In genomic region chr11:60141285-60141608, GRCm38 (mm10) we compare ENCODE assay signal across 8 mouse cellular contexts. TPM values are rescaled to one million over a fixed set of nuclear protein-coding genes. Genes with fewer than 3 reads are reported as not detected.
DNase-seq lines count a peak whose midpoint lies in the region; ATAC-seq and TF ChIP-seq lines count a peak whose summit lies in the region.

No protein-coding gene starts in this region.

- no peak for DNase-seq in kidney, adult 2 months
- DNase-seq in cerebellum, adult 8-10 months = peak; percentile 30
- peak; percentile 46 for DNase-seq in midbrain, embryonic 14.5 days
- DNase-seq in left cerebral cortex, postnatal 36 days (ENCODE audit: low spot score in 2 of 2) = no peak
- DNase-seq in retina, postnatal 1 day = no peak
- no peak for DNase-seq in right cerebral cortex, postnatal 14 days

- H3K27me3 ChIP-seq in kidney, embryonic 14.5 days (ENCODE audit: control insufficient read depth, insufficient read depth, low read length) = no peaks in the 10 kb centered on the region
- H3K27me3 ChIP-seq in kidney, adult 2 months (replicated peaks; ENCODE audit: control insufficient read depth, insufficient read depth, low read length) = no peaks in the 10 kb centered on the region
- no peaks in the 10 kb centered on the region for H3K27me3 ChIP-seq in hindbrain, embryonic 13.5 days
- H3K27me3 ChIP-seq in midbrain, embryonic 14.5 days (ENCODE audit: control insufficient read depth, insufficient read depth, low read length) = no peaks in the 10 kb centered on the region

- H3K27ac ChIP-seq in kidney, embryonic 14.5 days (ENCODE audit: low read depth, low read length) = no peak overlapping the region
- no peak overlapping the region for H3K27ac ChIP-seq in kidney, adult 2 months (ENCODE audit: insufficient read depth, low read depth, low read length)
- H3K27ac ChIP-seq in hindbrain, embryonic 13.5 days = peak overlapping the region; percentile 97
- peak overlapping the region; percentile 96 for H3K27ac ChIP-seq in midbrain, embryonic 14.5 days (replicated peaks; ENCODE audit: low read depth, low read length)

- intact Hi-C loops in left cerebral cortex, postnatal 36 days (cut with DNase I) = loop anchor here (2.0 kb wide), 1 partner anchor 34 kb away; no protein-coding TSS in a partner anchor

- H3K4me3 ChIP-seq in kidney, embryonic 14.5 days (ENCODE audit: low read length) = peak overlapping the region; percentile 67
- H3K4me3 ChIP-seq in kidney, adult 2 months (ENCODE audit: insufficient read depth, low read depth, low read length) = no peak overlapping the region
- H3K4me3 ChIP-seq in hindbrain, embryonic 13.5 days = peak overlapping the region; percentile 75
- peak overlapping the region; percentile 67 for H3K4me3 ChIP-seq in midbrain, embryonic 14.5 days (replicated peaks; ENCODE audit: low read depth, low read length)

- 0 out of 2 replicates have a peak, but pooled peaks have one; percentile 6 for ATAC-seq in kidney, embryonic 14.5 days (ENCODE audit: low FRiP score, low TSS enrichment)
- ATAC-seq in hindbrain, embryonic 13.5 days (ENCODE audit: low FRiP score) = 0 out of 2 replicates have a peak, but pooled peaks have one; percentile 11
- ATAC-seq in midbrain, embryonic 14.5 days (ENCODE audit: low FRiP score, low TSS enrichment) = peak; percentile 40; the same call in 1 of the 2 replicates

- peaks cover 32% of the 10 kb centered on the region for H3K4me1 ChIP-seq in kidney, embryonic 14.5 days (ENCODE audit: control insufficient read depth, insufficient read depth, low read length)
- peaks cover 15% of the 10 kb centered on the region; the same call in 1 of the 2 replicates for H3K4me1 ChIP-seq in kidney, adult 2 months (ENCODE audit: control insufficient read depth, insufficient read depth, low read length)
- peaks cover 70% of the 10 kb centered on the region for H3K4me1 ChIP-seq in hindbrain, embryonic 13.5 days (replicated peaks)
- peaks cover 52% of the 10 kb centered on the region for H3K4me1 ChIP-seq in midbrain, embryonic 14.5 days (ENCODE audit: control insufficient read depth, insufficient read depth, low read length)

- H3K36me3 ChIP-seq in kidney, embryonic 14.5 days (ENCODE audit: control insufficient read depth, insufficient read depth, low read length) = peaks cover 26% of the 10 kb centered on the region; the same call in 1 of the 2 replicates
- no peaks in the 10 kb centered on the region for H3K36me3 ChIP-seq in kidney, adult 2 months (ENCODE audit: control insufficient read depth, insufficient read depth, low read length)
- peaks cover 15% of the 10 kb centered on the region for H3K36me3 ChIP-seq in hindbrain, embryonic 13.5 days
- peaks cover 24% of the 10 kb centered on the region for H3K36me3 ChIP-seq in midbrain, embryonic 14.5 days (ENCODE audit: control insufficient read depth, insufficient read depth, low read length)

- no peaks in the 10 kb centered on the region for H3K9me3 ChIP-seq in kidney, embryonic 14.5 days (ENCODE audit: control insufficient read depth, low read length)
- H3K9me3 ChIP-seq in hindbrain, embryonic 13.5 days = no peaks in the 10 kb centered on the region
- no peaks in the 10 kb centered on the region for H3K9me3 ChIP-seq in midbrain, embryonic 14.5 days (ENCODE audit: control insufficient read depth, low read length)

- peak overlapping the region; percentile 81; the same call in 1 of the 2 replicates for H3K9ac ChIP-seq in kidney, embryonic 14.5 days (ENCODE audit: low read depth, low read length)
- H3K9ac ChIP-seq in hindbrain, embryonic 13.5 days = peak overlapping the region; percentile 93
- H3K9ac ChIP-seq in midbrain, embryonic 14.5 days (replicated peaks; ENCODE audit: low read length) = peak overlapping the region; percentile 84

- no peak for TF ChIP-seq CTCF in kidney, adult 2 months (conservative IDR thresholded peaks at IDR 0.05; ENCODE audit: insufficient read depth, insufficient read length, low read depth, low read length)

- 16% methylated on average over 7 of the region's 7 CpGs for WGBS in kidney, embryonic 14.5 days
- WGBS in kidney, adult 2 months = 71% methylated on average over 7 of the region's 7 CpGs
- WGBS in hindbrain, embryonic 13.5 days = 5% methylated on average over 7 of the region's 7 CpGs
- WGBS in midbrain, embryonic 14.5 days = 3% methylated on average over 7 of the region's 7 CpGs

- peak overlapping the region; percentile 98 for H3K4me2 ChIP-seq in kidney, embryonic 14.5 days (replicated peaks; ENCODE audit: low read depth, low read length)
- H3K4me2 ChIP-seq in hindbrain, embryonic 13.5 days = peak overlapping the region; percentile 89
- peak overlapping the region; percentile 82 for H3K4me2 ChIP-seq in midbrain, embryonic 14.5 days (ENCODE audit: low read length)

- no peak for TF ChIP-seq POLR2A in kidney, adult 2 months (IDR thresholded peaks at IDR 0.05; ENCODE audit: low read depth, low read length)

RNA-seq across cellular contexts. Expression of gene Rai1, which starts 36.4 kb away (rescaled TPM):
- 29.1 and 34.4 TPM in 2 replicates for polyA plus RNA-seq in kidney, embryonic 14.5 days (2014; fragmentation: Nextera tagmentation; extraction: Ambion mirVana)
- 26.1 and 29.2 TPM in 2 replicates for polyA plus RNA-seq in kidney, adult 2 months (2012; rRNA removed)
- 32.6 and 32.7 TPM in 2 replicates for polyA plus RNA-seq in hindbrain, embryonic 13.5 days (2015; fragmentation: Nextera tagmentation; extraction: Ambion mirVana)
- 37.7 and 39.9 TPM in 2 replicates for polyA plus RNA-seq in midbrain, embryonic 14.5 days (2014; fragmentation: Nextera tagmentation; extraction: Ambion mirVana)
- total RNA-seq in left cerebral cortex, postnatal 36 days (2021) = 10 to 100 TPM; 57.3 to 73.4 TPM

Comparison
In these comparisons a context has a peak if more than half of its experiments do, and no peak if none do; other contexts are left out.
1. H3K27ac ChIP-seq: peak in hindbrain, embryonic 13.5 days (single experiment) and midbrain, embryonic 14.5 days (single experiment); none in kidney, embryonic 14.5 days (single experiment) and kidney, adult 2 months (single experiment).
2. DNase-seq: peak in cerebellum, adult 8-10 months (single experiment) and midbrain, embryonic 14.5 days (single experiment); none in kidney, adult 2 months (single experiment), left cerebral cortex, postnatal 36 days (0 of 2), retina, postnatal 1 day (single experiment) and right cerebral cortex, postnatal 14 days (single experiment).
3. Peak in every context shown above with its lines, with median percentiles within 50 percentile points of each other: ATAC-seq, H3K4me2 ChIP-seq and H3K9ac ChIP-seq.